Mouse (Mus musculus) heart, postnatal 0 days (tissue): ENCODE measurements at regions not wholly inside any gene's neighbourhood (a gene's known extent, or its start where the extent isn't known, plus 50 kb on each side); places are given as distances from the start of the nearest gene placed in this dataset.

ENCODE experiments used
- CTCF ChIP-seq: IDR thresholded peaks from 2 replicates; pipeline ENCODE4 v1.5.1; 2016; ENCODE audit warnings: antibody characterized with exemption, control low read depth, low read depth
- EP300 ChIP-seq: IDR thresholded peaks from 2 replicates; pipeline ENCODE4 v1.6.1; 2016; ENCODE audit warnings: antibody characterized with exemption, low read depth

GRCm38 (mm10) chr3:68762988-68763387 lies 72.5 kb downstream of the Il12a start:
- TF ChIP-seq CTCF (no peak), EP300 (no peak)
